Mouse (Mus musculus) erythroid progenitor cell, adult 5-6 weeks (primary cell): ENCODE data around the gene Cpeb2. TPM values are rescaled to one million over a fixed set of nuclear protein-coding genes. Genes with fewer than 3 reads are reported as not detected.

Experiments used
- ATAC-seq: replicated peaks from 2 replicates; pipeline ENCODE4 v1.8.0; 2016; ENCODE audit warnings: moderate number of reproducible peaks, mild to moderate bottlenecking, moderate TSS enrichment, inconsistent platforms; ENCODE audit not compliant: poor library complexity, low FRiP score, severe bottlenecking
- total RNA-seq, 2 experiments: library from RNA; stranded (forward) in 1 of 2; stranded (reverse) in 1 of 2; fragments of 150-400 nt in 1 of 2; fragments of 186-747, 209-891 nt in 1 of 2; gene quantifications; 2 replicates each; pipeline versions ENCODE4 v1.2.3 to v1.2.4; 2015 to 2017; ENCODE audit warnings: low replicate concordance in 2 of 2

Cpeb2 gene
- total RNA-seq (2015; ENCODE audit: low replicate concordance) (under 0.01 and 2.5 TPM in 2 replicates), total RNA-seq (2017; ENCODE audit: low replicate concordance) (1.0 TPM in 1 of 2 replicates, not detected in the other)

GRCm38 (mm10) chr5:43232480-43233315 lies at the start of gene Cpeb2:
Gene Cpeb2 (plus strand): TSS chr5:43233170.
- ATAC-seq = no peak

DNA sequence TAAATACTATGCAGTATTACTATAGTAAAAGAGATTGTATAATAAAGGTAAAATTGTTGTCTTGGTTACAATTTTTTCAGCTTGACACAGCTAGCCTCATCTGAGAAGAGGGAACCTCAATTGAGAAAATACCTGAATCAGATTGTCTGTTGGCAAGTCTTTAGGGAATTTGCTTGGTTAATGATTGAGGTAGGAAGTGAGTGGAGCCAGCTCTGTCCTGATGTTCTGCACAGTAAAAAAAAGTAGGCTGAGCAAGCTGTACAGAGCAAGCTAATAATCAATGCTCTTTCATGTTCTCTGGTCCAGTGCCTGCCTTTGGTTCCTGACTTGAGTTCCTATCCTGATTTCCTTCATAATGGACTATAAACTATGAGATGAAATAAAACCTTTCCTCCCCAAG lies 49.4 kb upstream of the Cpeb2 start:
- ATAC-seq = no peak

GRCm38 (mm10) chr5:43184834-43185233 lies 48.1 kb upstream of the Cpeb2 start:
- no peak for ATAC-seq

- ATAC-seq = no peak
Observed at GRCm38 (mm10) chr5:43185478-43185877, 47.5 kb upstream of the Cpeb2 start.

DNA sequence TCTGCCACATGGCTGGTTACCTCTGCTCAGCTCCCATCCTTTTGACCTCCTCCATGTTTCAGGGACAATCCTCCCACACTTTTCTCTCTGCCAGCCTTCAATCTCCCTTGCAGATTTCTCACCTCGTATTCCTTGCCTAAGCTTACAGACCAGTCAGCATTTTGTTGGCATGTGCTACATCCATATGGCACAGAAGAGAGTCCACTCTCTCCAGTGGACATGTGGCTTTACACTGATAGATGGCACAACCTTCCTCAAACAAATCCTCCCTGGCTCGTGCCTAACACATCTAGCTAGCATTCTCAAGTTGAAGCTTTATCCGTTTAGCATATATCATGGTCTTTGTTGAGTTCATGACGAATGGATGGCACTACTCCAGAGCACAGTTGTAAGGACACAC lies 32.3 kb upstream of the Cpeb2 start:
- no peak for ATAC-seq

- no peak for ATAC-seq
Observed at GRCm38 (mm10) chr5:43206495-43207053, 26.4 kb upstream of the Cpeb2 start.

DNA sequence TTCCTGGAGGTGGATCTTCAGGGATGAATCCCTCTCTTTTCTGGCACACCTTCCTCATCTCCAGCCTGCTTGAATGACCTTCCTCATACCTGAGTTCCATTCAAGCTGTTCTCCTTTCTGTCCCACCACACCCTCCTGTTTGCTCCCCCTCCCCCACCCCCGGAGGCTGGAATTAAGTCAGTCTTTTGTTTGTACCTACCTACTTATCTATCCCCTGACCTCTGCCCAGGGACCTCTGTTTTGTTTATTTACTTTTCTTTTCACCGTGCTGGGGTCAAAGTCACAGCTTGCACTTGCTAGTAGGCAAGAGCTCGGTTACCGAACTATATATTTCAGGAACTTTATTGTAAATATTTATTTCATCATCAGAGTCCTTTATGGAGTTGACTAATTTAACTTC lies 15.5 kb upstream of the Cpeb2 start:
- ATAC-seq = no peak

DNA sequence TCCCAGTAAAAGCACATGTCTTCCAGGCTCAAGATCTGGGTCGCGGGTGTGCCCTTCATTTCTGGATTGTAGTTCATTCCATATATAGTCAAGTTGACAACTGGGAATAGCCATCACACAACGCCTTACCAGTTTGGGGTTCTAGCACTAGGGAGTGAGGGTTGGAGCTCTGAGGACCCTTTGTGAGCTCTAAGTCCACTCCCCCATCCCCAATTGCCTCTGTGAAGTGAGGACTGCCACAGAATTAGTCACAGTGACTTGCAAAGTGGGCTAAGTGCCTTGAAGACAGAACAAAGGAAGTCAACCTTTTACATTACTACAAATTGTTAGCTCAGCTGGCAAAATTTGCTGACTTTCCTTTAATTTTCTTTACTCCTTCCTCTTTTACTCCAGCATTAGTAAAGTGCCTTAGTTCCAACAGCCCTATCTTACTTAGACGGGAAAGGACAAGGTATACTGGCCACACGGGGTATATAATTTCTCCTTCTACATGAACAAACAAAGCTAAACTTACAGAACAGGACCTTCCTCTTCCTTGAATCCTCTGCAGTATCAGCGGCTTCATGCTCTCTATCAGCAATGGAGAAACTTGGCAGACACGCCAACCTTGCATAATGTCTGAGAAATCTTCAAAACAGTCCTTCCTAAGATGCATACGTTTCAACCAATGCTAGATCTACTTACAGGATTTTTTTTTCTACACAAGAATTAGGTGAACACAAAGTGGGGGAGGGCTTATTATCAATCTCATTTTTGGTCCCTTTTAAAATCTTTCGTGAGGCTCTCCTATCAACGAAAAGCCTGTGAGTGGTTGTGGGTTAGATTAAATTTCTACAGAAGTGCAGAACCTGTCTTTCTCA lies 14.8 kb upstream of the Cpeb2 start:
- no peak for ATAC-seq

DNA sequence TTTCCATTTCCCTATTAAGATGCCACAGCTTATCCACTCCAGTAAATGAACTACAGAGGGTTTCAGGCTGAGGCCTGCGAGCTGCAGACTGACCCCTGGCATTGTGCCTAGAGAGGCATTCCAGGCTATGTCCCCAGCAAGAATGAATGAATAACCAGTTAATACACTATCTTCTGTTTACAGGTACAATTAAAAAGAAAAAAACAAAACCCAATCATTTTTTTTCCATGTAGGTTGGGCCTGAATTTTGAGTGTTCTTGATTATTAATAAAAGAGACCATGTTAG lies 14.2 kb upstream of the Cpeb2 start:
- no peak for ATAC-seq

DNA sequence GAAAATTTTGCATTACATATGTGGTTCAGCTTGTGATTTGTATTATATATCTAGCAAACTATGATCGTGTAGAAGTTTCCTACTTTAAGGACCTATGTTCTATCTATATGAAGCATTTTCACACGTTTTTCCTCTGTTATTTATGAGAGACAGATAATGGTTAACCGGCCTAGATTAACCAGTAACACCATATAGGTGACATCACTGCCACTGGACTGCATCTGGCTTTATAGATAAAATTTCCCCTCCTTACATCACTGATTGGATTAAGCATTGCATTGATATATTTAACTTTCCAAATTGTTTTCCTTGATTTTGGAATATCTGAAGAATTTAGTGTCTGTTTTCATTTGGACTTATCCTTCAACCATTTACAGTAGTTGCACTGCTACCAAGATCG lies 9.6 kb upstream of the Cpeb2 start:
- no peak for ATAC-seq

- ATAC-seq = no peak
Observed at GRCm38 (mm10) chr5:43224245-43224644, 8.7 kb upstream of the Cpeb2 start.

DNA sequence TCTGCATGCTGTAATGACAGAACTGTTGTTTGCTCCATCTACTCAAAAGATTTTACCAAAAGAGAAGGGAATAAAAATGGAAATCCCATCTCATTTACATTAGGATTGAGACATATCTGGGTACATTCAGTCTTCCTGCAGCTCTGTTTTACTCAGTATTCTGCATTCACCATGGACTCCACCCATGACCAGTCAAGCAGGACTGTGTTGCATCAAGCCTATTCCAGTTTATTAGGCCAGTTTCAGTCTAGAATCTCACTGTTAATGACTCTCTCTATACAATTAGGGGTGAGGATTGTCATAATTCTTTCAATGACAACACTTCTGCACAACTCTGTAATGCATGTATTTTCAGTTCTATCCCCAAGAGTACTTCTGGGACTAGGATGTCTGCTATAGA lies 6.8 kb upstream of the Cpeb2 start:
- ATAC-seq = no peak

DNA sequence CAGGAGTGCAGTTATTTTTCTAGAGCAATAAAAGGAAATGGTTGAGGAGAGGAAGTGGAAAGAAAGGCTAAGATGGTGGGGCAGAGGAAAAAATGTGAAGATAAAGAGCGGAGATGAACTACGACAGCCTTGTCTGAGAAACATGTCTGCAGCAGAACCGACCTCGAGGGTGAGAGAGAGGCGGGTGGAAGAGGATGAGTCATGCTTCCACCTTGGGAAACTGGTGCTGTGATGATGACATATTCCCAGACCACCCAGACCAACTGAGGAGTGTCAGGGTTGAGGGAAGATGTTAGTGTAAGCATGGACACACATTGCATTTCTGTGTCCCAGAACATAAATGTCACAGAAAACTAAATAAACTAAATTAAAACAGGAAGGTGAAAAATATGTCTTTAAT lies 5.4 kb upstream of the Cpeb2 start:
- no peak for ATAC-seq

- no peak for ATAC-seq
Observed at GRCm38 (mm10) chr5:43231061-43231460, 1.9 kb upstream of the Cpeb2 start.

DNA sequence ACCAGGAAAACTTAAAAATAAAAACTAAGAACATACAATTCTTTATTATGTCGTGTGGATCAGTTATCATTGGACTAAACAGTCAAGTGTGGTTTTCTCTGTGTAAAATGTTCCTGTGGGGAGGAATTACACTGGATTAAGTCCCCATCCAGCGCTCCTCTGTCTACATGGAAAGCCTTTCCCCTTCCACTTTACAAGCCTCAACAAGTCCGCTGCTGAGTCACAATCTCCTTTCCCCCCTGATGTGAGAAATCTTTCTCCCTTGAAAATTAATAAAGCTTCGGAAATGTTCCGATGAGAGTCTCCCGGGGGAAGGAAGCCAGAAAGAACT lies 856 bp upstream of the Cpeb2 start:
- ATAC-seq = no peak

DNA sequence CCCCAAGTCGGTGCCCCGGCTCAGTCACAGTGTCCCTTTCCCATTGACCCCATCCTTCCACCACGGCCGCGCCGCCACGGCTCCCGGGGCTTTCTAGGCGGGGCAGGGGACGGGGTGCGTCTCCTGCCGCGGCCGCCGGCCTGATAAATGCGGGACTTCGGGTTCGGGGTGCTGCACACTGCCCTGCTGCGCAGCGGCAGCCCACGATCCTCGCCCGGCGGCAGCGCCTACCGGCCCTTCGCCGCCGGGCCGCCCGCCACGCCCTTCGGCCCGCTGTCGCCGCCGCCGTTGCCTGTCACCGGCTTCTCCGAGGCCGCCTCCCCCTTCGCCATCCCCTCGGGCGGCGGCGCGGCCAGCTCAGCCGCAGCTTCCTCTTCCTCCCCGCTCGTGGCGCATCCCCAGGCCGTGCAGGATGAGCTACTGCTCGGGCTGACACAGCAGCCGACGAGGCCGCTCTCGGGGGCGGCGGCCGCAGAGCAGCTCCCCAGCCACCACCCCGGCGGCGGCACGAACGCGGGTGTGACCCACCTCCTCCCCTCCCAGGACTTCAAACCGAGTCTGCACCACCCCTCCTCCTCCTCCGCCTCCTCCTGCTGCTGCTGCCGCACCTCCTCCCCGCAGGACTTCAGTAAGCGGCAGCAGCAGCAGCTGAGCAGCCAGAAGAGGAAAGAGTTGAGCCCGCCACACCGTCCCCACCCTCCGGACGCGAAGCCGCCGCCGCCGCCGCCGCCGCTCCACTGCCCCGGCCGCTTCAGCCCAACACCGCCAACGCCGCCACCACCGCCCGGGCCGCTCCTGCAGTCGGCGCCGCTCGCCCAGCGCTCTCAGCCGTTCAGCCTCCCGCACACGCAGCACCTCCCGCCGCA lies 579 bp downstream of the Cpeb2 start:
- peak; percentile 45; the same call in 1 of the 2 replicates for ATAC-seq

DNA sequence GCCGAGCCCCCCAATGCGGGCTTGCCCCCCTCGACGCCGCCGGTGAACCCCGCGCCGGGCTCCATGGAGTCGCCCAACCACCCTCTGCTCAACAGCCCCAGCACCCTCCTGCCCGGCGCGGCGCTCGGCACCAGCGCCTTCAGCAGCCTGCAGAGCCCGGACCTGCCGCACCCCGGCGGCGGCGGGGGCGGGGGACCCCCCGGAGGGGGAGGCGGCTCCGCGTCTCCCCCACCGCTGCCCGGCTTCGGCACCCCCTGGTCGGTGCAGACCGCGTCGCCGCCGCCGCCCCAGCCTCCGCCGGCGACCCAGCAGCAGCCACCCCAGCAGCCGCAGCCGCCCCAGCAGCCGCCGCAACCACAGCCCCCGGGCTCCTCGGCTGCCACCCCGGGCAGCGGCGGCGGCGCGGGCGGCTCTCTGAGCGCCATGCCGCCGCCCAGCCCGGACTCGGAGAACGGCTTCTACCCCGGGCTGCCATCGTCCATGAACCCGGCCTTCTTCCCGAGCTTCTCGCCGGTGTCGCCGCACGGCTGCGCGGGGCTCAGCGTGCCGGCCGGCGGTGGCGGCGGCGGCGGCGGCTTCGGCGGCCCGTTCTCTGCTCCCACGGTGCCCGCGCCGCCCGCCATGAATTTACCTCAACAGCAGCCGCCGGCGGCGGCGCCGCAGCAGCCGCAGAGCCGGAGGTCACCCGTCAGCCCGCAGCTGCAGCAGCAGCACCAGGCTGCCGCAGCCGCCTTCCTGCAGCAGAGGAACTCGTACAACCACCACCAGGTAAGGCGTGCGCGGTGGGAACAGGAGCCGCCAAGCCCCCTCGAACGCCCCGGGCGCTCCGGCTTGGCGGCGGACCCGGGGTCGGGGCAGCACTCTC lies 1.6 kb downstream of the Cpeb2 start:
- ATAC-seq = no peak

DNA sequence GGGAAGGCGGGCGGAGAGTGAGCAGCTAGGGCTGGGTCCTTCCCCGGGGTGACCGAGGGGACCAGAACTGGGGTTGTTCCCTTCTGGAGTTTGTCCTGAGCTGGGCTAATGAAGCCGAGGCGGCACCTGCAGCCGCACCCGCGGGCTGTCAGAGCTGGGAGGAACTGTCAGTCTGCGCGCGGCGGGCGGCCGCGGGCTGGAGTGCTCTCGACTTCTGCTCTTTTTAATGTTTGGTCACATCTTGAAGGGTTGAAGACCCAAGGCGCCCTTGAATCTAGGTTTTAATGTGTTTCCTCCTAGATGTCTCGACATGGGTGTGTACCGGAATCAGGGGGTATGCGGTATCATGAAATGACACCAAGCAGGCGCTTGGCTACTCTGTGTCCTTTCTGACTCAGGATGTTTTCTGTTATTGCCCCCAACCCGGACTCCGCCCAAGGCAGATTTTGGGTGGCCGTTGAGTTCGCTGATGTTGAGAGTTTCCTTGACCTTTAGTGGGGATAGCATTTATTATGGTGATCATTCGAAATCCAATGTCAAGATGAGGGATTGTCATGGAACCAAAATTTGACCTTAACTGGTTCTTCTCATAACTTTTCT lies 2.3 kb downstream of the Cpeb2 start:
- ATAC-seq = no peak

- no peak for ATAC-seq
Observed at GRCm38 (mm10) chr5:43235997-43236396, 3.0 kb downstream of the Cpeb2 start.
